17 mouse cellular contexts compared by ENCODE assay signal in genomic region chr7:48914630-48915506, GRCm38 (mm10). TPM values are rescaled to one million over a fixed set of nuclear protein-coding genes. Genes with fewer than 3 reads are reported as not detected.
A peak's percentile ranks its signal among the peaks of the same experiment; 100 is the strongest.
DNase-seq lines count a peak whose midpoint lies in the region; ATAC-seq lines count a peak whose summit lies in the region.
"Had no signal": no experiment of that assay in that cellular context is flagged by ENCODE, and none has a peak within 500 bp of the region (broad histone marks: within the 10 kb centered on the region; RNA-seq: fewer than 3 reads in every experiment).

No protein-coding gene starts in this region.

- DNase-seq in neural tube, embryonic 10.5 days (ENCODE audit: extremely low spot score, low spot score), result no peak
- DNase-seq in hindbrain, embryonic 14.5 days (ENCODE audit: low spot score), result no peak
- peak; percentile 68 for DNase-seq in midbrain, embryonic 14.5 days
- DNase-seq in left cerebral cortex, postnatal 14 days (ENCODE audit: low spot score in 2 of 2), result no peak
- no peak for DNase-seq in right cerebral cortex, postnatal 10 days (ENCODE audit: low spot score in 2 of 2)
- no peak for DNase-seq in frontal cortex, postnatal 25 days (ENCODE audit: low spot score in 2 of 2)
- DNase-seq: adrenal gland, adult 2 months; cerebellum, adult 8-10 months; gastrocnemius, postnatal 14 days; liver; liver, postnatal 0 days; lung, postnatal 36 days; thymus, adult 18-20 months had no signal

- no peak overlapping the region for H3K9ac ChIP-seq in neural tube, embryonic 13.5 days
- no peak overlapping the region for H3K9ac ChIP-seq in hindbrain, embryonic 14.5 days
- H3K9ac ChIP-seq in midbrain, embryonic 14.5 days (replicated peaks; ENCODE audit: low read length), result no peak overlapping the region
- no peak overlapping the region for H3K9ac ChIP-seq in heart, embryonic 12.5 days
- H3K9ac ChIP-seq: kidney, embryonic 15.5 days; liver, postnatal 0 days had no signal

- no peak overlapping the region; the same call in 1 of the 2 replicates for H3K27ac ChIP-seq in neural tube, embryonic 13.5 days (replicated peaks)
- peak overlapping the region; percentile 27; the same call in 1 of the 2 replicates for H3K27ac ChIP-seq in hindbrain, embryonic 14.5 days
- peak overlapping the region; percentile 67 for H3K27ac ChIP-seq in midbrain, embryonic 14.5 days (replicated peaks; ENCODE audit: low read depth, low read length)
- no peak overlapping the region for H3K27ac ChIP-seq in heart, embryonic 12.5 days (ENCODE audit: poor library complexity, severe bottlenecking)
- H3K27ac ChIP-seq: kidney, embryonic 15.5 days had no signal

- no peaks in the 10 kb centered on the region for H3K9me3 ChIP-seq in neural tube, embryonic 13.5 days
- no peaks in the 10 kb centered on the region for H3K9me3 ChIP-seq in hindbrain, embryonic 14.5 days (ENCODE audit: control insufficient read depth, low read length)
- no peaks in the 10 kb centered on the region for H3K9me3 ChIP-seq in midbrain, embryonic 14.5 days (ENCODE audit: control insufficient read depth, low read length)
- no peaks in the 10 kb centered on the region for H3K9me3 ChIP-seq in heart, embryonic 12.5 days (replicated peaks)
- H3K9me3 ChIP-seq: kidney, embryonic 15.5 days had no signal

- no peak overlapping the region for H3K4me3 ChIP-seq in neural tube, embryonic 13.5 days
- H3K4me3 ChIP-seq in hindbrain, embryonic 14.5 days (replicated peaks; ENCODE audit: low read length), result no peak overlapping the region
- no peak overlapping the region for H3K4me3 ChIP-seq in midbrain, embryonic 14.5 days (replicated peaks; ENCODE audit: low read depth, low read length)
- H3K4me3 ChIP-seq in heart, embryonic 12.5 days, result no peak overlapping the region
- H3K4me3 ChIP-seq: kidney, embryonic 15.5 days had no signal

- 42% methylated on average over 12 of the region's 12 CpGs for WGBS in neural tube, embryonic 13.5 days
- 38% methylated on average over 12 of the region's 12 CpGs for WGBS in hindbrain, embryonic 14.5 days
- 27% methylated on average over 12 of the region's 12 CpGs for WGBS in midbrain, embryonic 14.5 days
- WGBS in heart, embryonic 12.5 days, result 74% methylated on average over 12 of the region's 12 CpGs

- peak; percentile 29; the same call in 1 of the 2 replicates for ATAC-seq in neural tube, embryonic 13.5 days (ENCODE audit: low read depth)
- peak; percentile 37 for ATAC-seq in hindbrain, embryonic 14.5 days (ENCODE audit: low FRiP score)
- ATAC-seq in midbrain, embryonic 14.5 days (ENCODE audit: low FRiP score, low TSS enrichment), result peak; percentile 44
- no peak for ATAC-seq in heart, embryonic 12.5 days (ENCODE audit: insufficient number of reproducible peaks, low FRiP score)
- ATAC-seq: liver, postnatal 0 days had no signal

- H3K36me3 ChIP-seq in neural tube, embryonic 13.5 days, result no peaks in the 10 kb centered on the region
- H3K36me3 ChIP-seq in hindbrain, embryonic 14.5 days (replicated peaks; ENCODE audit: control insufficient read depth, insufficient read depth), result no peaks in the 10 kb centered on the region
- no peaks in the 10 kb centered on the region for H3K36me3 ChIP-seq in midbrain, embryonic 14.5 days (ENCODE audit: control insufficient read depth, insufficient read depth, low read length)
- H3K36me3 ChIP-seq in heart, embryonic 12.5 days, result no peaks in the 10 kb centered on the region
- H3K36me3 ChIP-seq: kidney, embryonic 15.5 days had no signal

- H3K4me2 ChIP-seq in neural tube, embryonic 13.5 days, result no peak overlapping the region
- H3K4me2 ChIP-seq in hindbrain, embryonic 14.5 days (replicated peaks), result no peak overlapping the region
- H3K4me2 ChIP-seq in midbrain, embryonic 14.5 days (ENCODE audit: low read length), result 0 out of 2 replicates have a peak overlapping the region, but pooled peaks have one; percentile 11
- no peak overlapping the region for H3K4me2 ChIP-seq in heart, embryonic 12.5 days
- H3K4me2 ChIP-seq: kidney, embryonic 15.5 days had no signal

- H3K27me3 ChIP-seq in neural tube, embryonic 13.5 days, result peaks cover 14% of the 10 kb centered on the region; the same call in 1 of the 2 replicates
- H3K27me3 ChIP-seq in hindbrain, embryonic 14.5 days (ENCODE audit: control insufficient read depth, insufficient read depth, low read length), result 0 out of 2 replicates have a peak, but pooled peaks cover 5% of the 10 kb centered on the region
- peaks cover 16% of the 10 kb centered on the region; the same call in 1 of the 2 replicates for H3K27me3 ChIP-seq in midbrain, embryonic 14.5 days (ENCODE audit: control insufficient read depth, insufficient read depth, low read length)
- H3K27me3 ChIP-seq in heart, embryonic 12.5 days (replicated peaks), result no peaks in the 10 kb centered on the region
- H3K27me3 ChIP-seq: CH12.LX; kidney, embryonic 15.5 days had no signal

- H3K4me1 ChIP-seq in neural tube, embryonic 13.5 days (replicated peaks), result peaks cover 36% of the 10 kb centered on the region
- H3K4me1 ChIP-seq in hindbrain, embryonic 14.5 days (replicated peaks; ENCODE audit: control insufficient read depth, insufficient read depth, low read length), result peaks cover 22% of the 10 kb centered on the region; the same call in 1 of the 2 replicates
- H3K4me1 ChIP-seq in midbrain, embryonic 14.5 days (ENCODE audit: control insufficient read depth, insufficient read depth, low read length), result peaks cover 16% of the 10 kb centered on the region; the same call in 1 of the 2 replicates
- peaks cover 17% of the 10 kb centered on the region for H3K4me1 ChIP-seq in heart, embryonic 12.5 days (replicated peaks)

- intact Hi-C loops in left cerebral cortex, postnatal 14 days (cut with DNase I), result no loop called here

RNA-seq across cellular contexts. Expression of gene Nav2, which starts 6.4 kb away (rescaled TPM):
- polyA plus RNA-seq in neural tube, embryonic 13.5 days (2015; fragmentation: Nextera tagmentation; extraction: Ambion mirVana), result 19.6 and 19.9 TPM in 2 replicates
- 19.5 and 28.2 TPM in 2 replicates for polyA plus RNA-seq in hindbrain, embryonic 14.5 days (2014; fragmentation: Nextera tagmentation; extraction: Ambion mirVana)
- 22.5 and 23.3 TPM in 2 replicates for polyA plus RNA-seq in midbrain, embryonic 14.5 days (2014; fragmentation: Nextera tagmentation; extraction: Ambion mirVana)
- 100 to 1,000 TPM in 1 of 2 experiments, 10 to 100 TPM in 1; 94.6 to 122 TPM for total RNA-seq in left cerebral cortex, postnatal 14 days (2021)
- 28.1 and 34.6 TPM in 2 replicates for polyA plus RNA-seq in heart, embryonic 12.5 days (2016; fragmentation: Nextera tagmentation; extraction: Ambion mirVana)

RNA-seq across cellular contexts. Expression of gene E2f8, which starts 33.5 kb away (rescaled TPM):
- 4.1 and 4.9 TPM in 2 replicates for polyA plus RNA-seq in neural tube, embryonic 13.5 days (2015; fragmentation: Nextera tagmentation; extraction: Ambion mirVana)
- polyA plus RNA-seq in hindbrain, embryonic 14.5 days (2014; fragmentation: Nextera tagmentation; extraction: Ambion mirVana), result 2.4 and 2.7 TPM in 2 replicates
- 1.1 and 2.9 TPM in 2 replicates for polyA plus RNA-seq in midbrain, embryonic 14.5 days (2014; fragmentation: Nextera tagmentation; extraction: Ambion mirVana)
- under 1 TPM; 0.70 to 0.87 TPM for total RNA-seq in left cerebral cortex, postnatal 14 days (2021)
- polyA plus RNA-seq in heart, embryonic 12.5 days (2016; fragmentation: Nextera tagmentation; extraction: Ambion mirVana), result 23.0 and 24.3 TPM in 2 replicates

Comparison
In these comparisons a context has a peak if more than half of its experiments do, and no peak if none do; other contexts are left out.
1. H3K27ac ChIP-seq: peak in hindbrain, embryonic 14.5 days (single experiment) and midbrain, embryonic 14.5 days (single experiment); none in neural tube, embryonic 13.5 days (single experiment) and heart, embryonic 12.5 days (single experiment).